Mouse (Mus musculus) forebrain, embryonic 11.5 days (tissue): Measurements from ENCODE around the gene Rarres2. TPM values are rescaled to one million over a fixed set of nuclear protein-coding genes. Genes with fewer than 3 reads are reported as not detected.
"Not testable (repeated sequence)": the region's sequence is repeated elsewhere in the genome, so short reads cannot be mapped to it uniquely, and the experiment has no call there.

Experiments
- ATAC-seq: fragments of 200-750 bp; cut with Nextera tagmentation; replicated peaks from 2 replicates; pipeline ENCODE4 v1.8.0; 2017; ENCODE audit warnings: moderate TSS enrichment; ENCODE audit not compliant: low FRiP score
- DNase-seq: peaks from one replicate; pipeline ENCODE4 v3.0.0-alpha.2; 2017; ENCODE audit warnings: low spot score
- H3K27ac ChIP-seq: fragments of 300-500 bp; sonication (generic); 2 replicates; pipeline ENCODE4 v1.5.1; 2014; ENCODE audit warnings: low read depth, low read length
- H3K27me3 ChIP-seq: fragments of 300-500 bp; sonication (generic); 2 replicates; pipeline ENCODE4 v1.6.1; 2014; ENCODE audit warnings: mild to moderate bottlenecking, low read length, mixed read lengths; ENCODE audit not compliant: control insufficient read depth, insufficient read depth
- H3K36me3 ChIP-seq: fragments of 300-500 bp; sonication (generic); 2 replicates; pipeline ENCODE4 v1.6.1; 2014; ENCODE audit warnings: mild to moderate bottlenecking, low read length, moderate library complexity, mixed read lengths; ENCODE audit not compliant: control insufficient read depth, insufficient read depth
- H3K4me1 ChIP-seq: fragments of 300-500 bp; sonication (generic); replicated peaks from 2 replicates; pipeline ENCODE4 v1.6.1; 2014; ENCODE audit warnings: low read length, mixed read lengths; ENCODE audit not compliant: control insufficient read depth, insufficient read depth
- H3K4me2 ChIP-seq: fragments of 300-500 bp; sonication (generic); 2 replicates; pipeline ENCODE4 v1.6.1; 2014; ENCODE audit warnings: low read depth, mild to moderate bottlenecking, low read length, moderate library complexity, mixed read lengths; ENCODE audit not compliant: severe bottlenecking
- H3K4me3 ChIP-seq: fragments of 300-500 bp; sonication (generic); 2 replicates; pipeline ENCODE4 v1.5.1; 2014; ENCODE audit warnings: low read depth, low read length
- H3K9ac ChIP-seq: fragments of 300-500 bp; sonication (generic); 2 replicates; pipeline ENCODE4 v1.6.1; 2014; ENCODE audit warnings: low read length
- H3K9me3 ChIP-seq: fragments of 300-500 bp; sonication (generic); 2 replicates; pipeline ENCODE4 v1.6.1; 2016; ENCODE audit warnings: low read length, mixed read lengths; ENCODE audit not compliant: control insufficient read depth
- WGBS: fragments of 180-500 bp; shearing (Covaris S2); extraction: QIAGEN DNeasy Blood & Tissue Kit; methylation state at CpG from one replicate; pipeline ENCODE4 v1.1.7; 2014; 5-methylcytosine and 5-hydroxymethylcytosine counted together
- polyA plus RNA-seq: library from polyadenylated mRNA; unstranded; fragments of >200 nt; fragmentation: Nextera tagmentation; extraction: Ambion mirVana; gene quantifications from 2 replicates; pipeline ENCODE4 v1.2.1, GENCODE M21; 2014

Rarres2 gene
- polyA plus RNA-seq, 1 experiment from 2014 or later = 0.60 TPM

DNA sequence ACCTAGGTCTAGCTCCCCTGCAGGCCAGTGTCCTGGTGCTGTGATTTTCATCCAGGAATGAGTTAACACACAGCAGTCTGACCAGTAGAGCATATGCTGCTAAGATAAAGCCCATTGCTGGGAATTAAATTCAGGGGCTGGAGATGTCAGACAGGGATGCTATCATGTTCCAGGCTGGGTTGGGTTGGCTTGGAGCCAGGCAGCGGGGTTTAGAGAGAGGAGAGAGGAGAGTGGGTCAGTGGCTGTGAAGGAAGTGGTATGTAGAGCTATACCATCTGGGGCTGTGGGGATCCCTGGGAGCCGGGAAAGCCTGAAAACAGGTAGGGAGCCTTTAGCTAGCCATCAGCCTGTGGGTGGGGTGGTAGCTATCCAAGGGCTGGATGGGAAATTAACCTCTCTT is 41.7 kb downstream of the Rarres2 start:
- 90% methylated on average over 2 of the region's 2 CpGs for WGBS
- no peak overlapping the region for H3K9ac ChIP-seq

DNA sequence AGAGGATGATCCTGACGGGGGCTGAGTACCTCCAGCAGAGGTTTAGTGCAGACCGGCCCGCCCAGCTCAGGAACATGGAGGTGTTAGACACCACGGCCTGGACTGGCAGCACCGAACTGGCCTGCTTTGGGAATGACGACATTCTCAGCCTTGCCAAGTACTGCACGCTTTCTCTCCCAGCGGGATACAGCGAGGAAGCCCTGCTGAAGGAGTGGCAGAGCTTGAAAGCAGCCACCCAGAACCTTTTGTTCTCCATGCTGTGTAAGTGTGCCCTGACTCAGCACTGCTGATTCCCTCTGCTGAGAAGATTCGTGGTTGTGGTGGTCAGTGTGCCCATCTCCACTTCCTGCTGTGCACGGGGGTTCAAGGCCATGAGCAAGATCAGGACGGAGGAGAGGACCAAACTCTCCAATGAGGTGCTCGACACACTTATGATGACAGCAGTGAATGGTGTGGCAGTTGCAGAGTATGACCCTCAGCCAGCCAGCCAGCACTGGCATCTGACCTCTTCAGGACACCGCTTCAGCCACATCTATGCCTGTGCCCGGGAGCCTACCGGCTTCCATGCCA is 42.6 kb downstream of the Rarres2 start:
- no peak overlapping the region for H3K27ac ChIP-seq
- no peaks in the 10 kb centered on the region for H3K9me3 ChIP-seq
- ATAC-seq (no peak), DNase-seq (no peak)
- H3K4me1 ChIP-seq = no peaks in the 10 kb centered on the region
- 86% methylated on average over 16 of the region's 16 CpGs for WGBS
- H3K9ac ChIP-seq = no peak overlapping the region
- no peaks in the 10 kb centered on the region for H3K27me3 ChIP-seq
- no peak overlapping the region for H3K4me2 ChIP-seq
- no peaks in the 10 kb centered on the region for H3K36me3 ChIP-seq
- no peak overlapping the region for H3K4me3 ChIP-seq

More for the DNA sequence above, 41.7 kb downstream of the Rarres2 start:
- no peaks in the 10 kb centered on the region for H3K36me3 ChIP-seq
- no peak overlapping the region for H3K27ac ChIP-seq
- H3K9me3 ChIP-seq = no peaks in the 10 kb centered on the region
- H3K4me1 ChIP-seq = no peaks in the 10 kb centered on the region
- H3K4me2 ChIP-seq = no peak overlapping the region
- H3K4me3 ChIP-seq = no peak overlapping the region
- no peaks in the 10 kb centered on the region for H3K27me3 ChIP-seq
- ATAC-seq (no peak), DNase-seq (no peak)

DNA sequence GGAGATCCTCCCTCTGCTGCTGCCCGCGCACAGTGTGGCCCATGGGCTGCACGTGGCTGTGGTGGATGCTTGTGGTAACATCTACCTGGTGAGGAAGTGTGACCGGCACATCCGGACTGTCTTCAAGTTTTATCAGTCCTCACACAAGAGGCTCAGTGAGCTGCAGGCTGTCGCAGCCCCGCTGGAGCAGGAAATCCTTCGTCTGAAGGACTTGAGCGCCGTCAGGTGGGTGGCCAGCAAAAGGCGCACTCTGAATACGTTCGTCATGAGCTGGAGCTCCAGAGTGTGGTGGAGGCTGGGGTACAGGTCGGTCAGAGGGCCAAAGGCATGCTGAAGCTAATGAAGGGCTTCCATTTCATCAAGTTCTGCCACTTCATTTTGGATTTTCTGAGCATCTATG is 43.3 kb downstream of the Rarres2 start:
- no peaks in the 10 kb centered on the region for H3K9me3 ChIP-seq
- H3K4me2 ChIP-seq = no peak overlapping the region
- H3K36me3 ChIP-seq = no peaks in the 10 kb centered on the region
- no peak for DNase-seq
- no peaks in the 10 kb centered on the region for H3K27me3 ChIP-seq
- no peak overlapping the region for H3K27ac ChIP-seq
- 78% methylated on average over 14 of the region's 14 CpGs for WGBS
- no peaks in the 10 kb centered on the region for H3K4me1 ChIP-seq
- ATAC-seq = no peak
- H3K4me3 ChIP-seq = no peak overlapping the region
- no peak overlapping the region for H3K9ac ChIP-seq

DNA sequence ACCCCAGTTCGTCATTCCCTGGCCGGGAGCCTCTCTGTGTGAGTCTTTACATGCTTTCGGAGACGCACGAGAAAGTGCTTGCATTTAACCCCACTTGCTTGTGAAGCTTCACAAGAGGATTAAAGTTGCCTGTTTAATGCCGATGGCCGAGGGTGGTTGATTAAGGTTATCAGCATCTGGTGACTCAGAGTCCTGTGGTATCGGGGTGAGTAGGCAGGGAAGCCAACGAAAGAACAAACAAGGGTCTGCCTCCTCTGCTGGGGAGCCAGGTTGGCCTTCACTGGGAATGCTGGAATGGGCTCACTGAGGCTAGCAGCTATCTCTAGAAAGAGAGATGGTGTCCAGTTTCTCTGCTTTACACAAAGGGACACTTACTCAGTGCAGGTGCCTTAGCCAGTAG is 44.7 kb downstream of the Rarres2 start:
- no peak overlapping the region for H3K4me2 ChIP-seq
- WGBS = 82% methylated on average over 9 of the region's 9 CpGs
- DNase-seq (no peak), ATAC-seq (no peak)
- no peaks in the 10 kb centered on the region for H3K27me3 ChIP-seq
- no peak overlapping the region for H3K9ac ChIP-seq
- no peak overlapping the region for H3K4me3 ChIP-seq
- H3K9me3 ChIP-seq = no peaks in the 10 kb centered on the region
- no peaks in the 10 kb centered on the region for H3K36me3 ChIP-seq
- H3K27ac ChIP-seq = no peak overlapping the region
- no peaks in the 10 kb centered on the region for H3K4me1 ChIP-seq

DNA sequence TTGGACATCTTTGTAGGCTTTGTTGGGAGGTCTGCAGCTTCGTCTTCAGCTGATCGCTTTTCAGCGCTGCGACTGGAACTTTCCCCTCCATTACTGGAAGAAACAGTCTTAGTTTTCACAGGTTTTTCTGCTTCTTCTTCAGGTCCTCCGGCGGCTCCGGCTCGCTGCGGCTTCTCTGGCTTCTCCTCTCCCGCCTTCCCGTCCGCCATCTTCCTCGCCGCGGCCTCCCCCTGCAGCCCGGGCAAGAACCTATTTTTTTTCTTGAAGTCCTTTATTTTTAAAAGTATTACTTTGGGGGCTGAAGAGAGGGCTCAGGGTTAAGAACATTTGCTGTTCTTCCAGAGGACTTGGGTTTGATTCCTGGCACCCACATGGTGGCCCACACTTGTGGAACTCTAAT is 47.7 kb downstream of the Rarres2 start:
- WGBS = 94% methylated on average over 14 of the region's 16 CpGs
- not testable (repeated sequence) for H3K9ac ChIP-seq, H3K36me3 ChIP-seq, H3K27ac ChIP-seq, ATAC-seq, H3K4me3 ChIP-seq, H3K4me2 ChIP-seq, H3K9me3 ChIP-seq, H3K4me1 ChIP-seq, DNase-seq, H3K27me3 ChIP-seq

Other genes with a start within 250 kb of the Rarres2 start
- gene Krba1, start 177.2 kb downstream of the Rarres2 start, polyA plus RNA-seq = 23.5 and 23.8 TPM in 2 replicates
- 17.5 and 19.6 TPM in 2 replicates for gene Zfp467, start 127.0 kb downstream of the Rarres2 start, polyA plus RNA-seq
- gene Sspo, start 124.6 kb downstream of the Rarres2 start, polyA plus RNA-seq = 0.05 and 0.29 TPM in 2 replicates
- 52.5 and 56.6 TPM in 2 replicates for gene Atp6v0e2, start 35.2 kb downstream of the Rarres2 start, polyA plus RNA-seq
- gene Lrrc61, start 18.0 kb downstream of the Rarres2 start, polyA plus RNA-seq = 12.6 and 13.7 TPM in 2 replicates
- not detected in 2 replicates for gene Gm45021, start 16.8 kb upstream of the Rarres2 start, polyA plus RNA-seq
- 50.2 and 50.6 TPM in 2 replicates for gene Repin1, start 21.1 kb upstream of the Rarres2 start, polyA plus RNA-seq
- gene Gm44965, start 21.2 kb upstream of the Rarres2 start, polyA plus RNA-seq = 0.67 TPM in 1 of 2 replicates, not detected in the other
- gene Zfp775, start 29.3 kb upstream of the Rarres2 start, polyA plus RNA-seq = 12.7 and 14.2 TPM in 2 replicates
- 0.48 and 0.60 TPM in 2 replicates for gene AI854703, start 54.0 kb upstream of the Rarres2 start, polyA plus RNA-seq
- 0.16 and 0.31 TPM in 2 replicates for gene Gimap8, start 74.4 kb upstream of the Rarres2 start, polyA plus RNA-seq
- gene Gimap9, start 103.3 kb upstream of the Rarres2 start, polyA plus RNA-seq = 3.1 and 3.3 TPM in 2 replicates
- gene Gimap4, start 111.8 kb upstream of the Rarres2 start, polyA plus RNA-seq = 4.3 and 4.5 TPM in 2 replicates
- gene Gimap6, start 135.4 kb upstream of the Rarres2 start, polyA plus RNA-seq = 7.1 and 8.7 TPM in 2 replicates
- gene Gm28053, start 145.8 kb upstream of the Rarres2 start, polyA plus RNA-seq = 0.94 TPM in 1 of 2 replicates, not detected in the other
- not detected in 2 replicates for gene Gimap7, start 145.8 kb upstream of the Rarres2 start, polyA plus RNA-seq
- gene Gimap1, start 166.3 kb upstream of the Rarres2 start, polyA plus RNA-seq = 5.4 and 6.4 TPM in 2 replicates
- 0.71 and 1.5 TPM in 2 replicates for gene Gimap5, start 173.4 kb upstream of the Rarres2 start, polyA plus RNA-seq
- gene Gimap3, start 198.1 kb upstream of the Rarres2 start, polyA plus RNA-seq = not detected in 2 replicates